Mouse (Mus musculus): ENCODE data around the gene Gm42906.

DNA sequence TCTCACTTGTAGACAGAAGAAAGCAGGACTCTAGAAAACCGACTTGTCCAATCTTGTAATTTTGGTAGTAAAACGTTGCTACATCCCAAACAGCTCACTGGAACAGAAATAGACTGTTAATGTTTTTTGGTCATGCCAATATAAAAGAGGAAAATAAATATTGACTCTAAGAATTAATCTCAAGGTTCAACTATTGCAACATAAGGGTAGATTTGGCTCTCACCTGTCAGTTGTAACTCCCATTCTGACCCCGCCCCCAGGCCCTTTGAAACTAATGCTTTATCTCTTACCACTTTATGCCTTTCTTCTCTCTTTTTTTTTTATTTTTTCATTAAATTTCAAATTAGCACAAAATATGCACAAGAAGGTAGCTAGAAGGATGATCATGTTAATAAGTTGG is 18.0 kb downstream of the Gm42906 start:
- no peak for TF ChIP-seq CTCF (IDR thresholded peaks at IDR 0.05; ENCODE audit: low read depth)
- TF ChIP-seq EP300 (optimal IDR thresholded peaks at IDR 0.05): peak; percentile 33

Data from stomach, postnatal 0 days (tissue).